Mouse (Mus musculus) spleen, postnatal 36 days (tissue): ENCODE results near the gene Epop.
"Not testable (repeated sequence)": the region's sequence is repeated elsewhere in the genome, so short reads cannot be mapped to it uniquely, and the experiment has no call there.

Experiments used
- DNase-seq, 2 experiments: peaks; one replicate each; pipeline ENCODE4 v3.0.0; 2022; ENCODE audit warnings: low spot score in 2 of 2, mixed read lengths in 1 of 2

The Epop gene

DNA sequence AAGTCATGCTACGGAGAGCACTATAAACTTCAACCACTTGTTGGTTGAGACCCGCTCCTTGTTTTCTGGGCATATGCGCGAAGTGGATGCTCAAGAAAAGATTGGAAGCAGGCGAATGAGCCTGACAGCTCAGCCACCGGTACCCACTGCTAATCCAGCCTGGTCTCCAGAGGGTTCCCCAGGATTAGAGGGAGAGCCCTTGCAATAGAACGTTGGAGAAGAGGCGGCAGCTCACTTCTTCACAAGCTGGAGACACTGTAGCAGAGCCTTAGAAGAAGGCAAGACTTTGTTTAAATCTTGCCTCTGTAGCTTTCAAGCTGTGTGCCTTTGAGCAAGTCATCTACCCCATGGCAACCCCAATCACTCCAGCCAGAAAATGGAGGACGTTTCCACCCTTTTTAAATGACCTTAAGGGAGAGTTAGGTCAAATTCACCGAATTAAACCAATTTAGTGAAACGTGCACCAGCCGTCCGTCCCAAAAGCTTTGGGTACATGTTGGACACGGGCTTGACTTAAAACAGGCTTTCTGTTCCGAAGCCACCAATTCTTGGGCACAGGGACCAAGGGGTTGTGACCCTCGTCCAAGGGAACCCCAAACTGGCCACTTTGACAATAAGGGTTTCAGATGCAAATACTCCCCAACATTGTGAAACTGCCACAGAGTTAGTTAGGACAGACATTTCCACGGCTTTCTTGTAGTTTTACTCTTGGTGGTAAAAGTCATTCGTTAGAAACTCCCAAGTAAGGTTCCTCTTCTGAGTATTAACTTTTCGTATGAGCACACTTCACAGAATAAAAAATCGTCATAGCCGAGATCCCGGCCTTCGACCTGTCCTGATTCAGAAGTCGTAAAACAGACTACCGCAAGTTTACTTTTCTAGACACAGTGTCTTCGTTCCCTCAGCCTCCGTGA is 31.5 kb upstream of the Epop start:
- DNase-seq = no peak

DNA sequence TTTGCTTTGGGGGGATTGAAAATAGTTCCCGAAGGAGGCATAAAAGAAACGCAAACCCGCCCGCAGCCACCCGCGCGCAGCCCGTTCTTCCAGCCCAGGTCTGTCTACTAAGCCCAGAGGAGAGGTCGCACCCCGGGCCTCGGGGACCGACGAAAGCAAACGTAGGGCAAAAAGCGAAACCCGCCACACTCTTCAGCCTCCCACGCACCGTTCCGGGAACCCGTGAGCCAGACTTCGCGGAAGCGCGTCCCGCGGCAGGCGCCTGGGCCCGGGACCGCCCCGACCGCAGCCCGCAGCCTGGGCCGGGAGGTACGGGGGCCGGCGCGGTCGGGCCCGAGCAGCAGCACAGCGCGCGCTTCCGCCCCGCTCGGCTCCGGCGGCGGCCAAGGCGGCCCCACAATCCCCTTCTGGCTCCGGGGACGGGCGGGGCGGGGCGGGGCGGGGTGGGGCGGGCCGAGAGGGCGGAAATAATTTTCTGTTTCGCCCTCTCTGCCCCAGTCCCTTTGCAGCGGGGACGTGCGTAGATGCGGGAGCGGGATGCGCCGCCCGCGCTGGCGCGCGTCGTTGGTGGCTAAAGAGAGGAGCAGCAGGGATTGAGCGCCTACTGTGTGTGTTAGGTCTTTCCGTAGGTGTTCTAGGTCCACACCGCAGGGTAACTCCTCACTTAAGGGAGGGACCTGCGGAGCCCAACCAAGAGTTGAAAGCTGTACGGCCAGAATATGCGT is 30.6 kb upstream of the Epop start:
- peak; percentile 82 to 84 for DNase-seq

DNA sequence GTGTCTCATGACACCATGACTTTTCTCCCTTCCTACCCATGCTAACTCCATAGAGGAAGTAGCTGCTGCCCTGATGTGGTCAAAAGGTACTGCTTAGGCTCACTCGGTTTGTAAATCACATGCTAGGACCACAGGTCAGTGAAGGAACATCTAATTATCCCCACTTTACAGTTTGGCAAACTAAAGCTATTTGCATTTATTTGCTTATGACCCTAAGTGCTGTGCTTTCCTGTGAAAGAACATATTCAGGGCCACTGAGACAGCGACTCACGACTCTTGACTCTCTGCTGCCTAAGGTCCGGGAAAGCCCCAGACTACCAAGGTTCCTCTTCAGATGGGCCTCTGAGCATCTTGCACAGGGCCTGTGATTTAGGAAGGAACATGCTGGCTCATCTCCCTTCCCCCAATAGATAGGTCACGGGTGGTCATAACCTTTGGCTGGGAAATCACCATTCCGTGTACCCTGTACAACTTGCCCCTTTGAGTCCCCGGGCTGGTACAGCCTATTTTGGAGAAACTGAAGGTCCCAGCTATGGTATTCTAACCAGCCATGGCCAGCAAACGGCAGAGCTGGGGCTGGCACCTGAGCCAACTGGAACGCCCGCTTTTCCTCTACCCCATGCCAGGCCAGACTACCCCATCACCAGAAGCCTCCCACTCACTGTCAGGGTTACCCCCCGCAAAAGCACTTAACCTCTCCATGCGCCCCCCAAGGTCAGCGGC is 29.9 kb upstream of the Epop start:
- peak; percentile 87 to 88 for DNase-seq

DNA sequence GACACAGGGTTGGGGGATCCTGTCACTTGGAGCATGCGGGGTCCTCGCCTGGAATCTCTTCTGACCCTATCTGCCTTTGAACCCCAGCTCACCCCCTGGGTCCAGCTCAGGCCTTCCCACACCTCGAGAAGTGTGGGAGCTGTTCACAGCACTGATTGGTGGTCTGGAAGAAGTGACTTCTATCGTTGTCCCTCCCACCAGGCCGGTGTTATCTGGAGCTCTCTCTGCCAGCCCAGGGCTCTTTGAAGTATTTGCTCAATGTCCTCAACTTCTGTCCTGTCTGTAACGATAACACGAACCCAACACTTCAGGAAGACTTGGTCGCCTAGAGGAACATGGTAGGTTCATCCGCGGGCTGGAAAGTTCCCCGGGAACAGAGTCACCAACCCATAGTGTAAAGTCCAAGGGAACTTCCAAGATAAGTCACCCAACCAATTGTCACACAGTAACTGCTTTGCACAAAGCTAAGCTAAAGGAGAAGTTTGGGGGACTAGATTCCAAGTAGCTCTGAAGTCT is 29.3 kb upstream of the Epop start:
- no peak for DNase-seq

DNA sequence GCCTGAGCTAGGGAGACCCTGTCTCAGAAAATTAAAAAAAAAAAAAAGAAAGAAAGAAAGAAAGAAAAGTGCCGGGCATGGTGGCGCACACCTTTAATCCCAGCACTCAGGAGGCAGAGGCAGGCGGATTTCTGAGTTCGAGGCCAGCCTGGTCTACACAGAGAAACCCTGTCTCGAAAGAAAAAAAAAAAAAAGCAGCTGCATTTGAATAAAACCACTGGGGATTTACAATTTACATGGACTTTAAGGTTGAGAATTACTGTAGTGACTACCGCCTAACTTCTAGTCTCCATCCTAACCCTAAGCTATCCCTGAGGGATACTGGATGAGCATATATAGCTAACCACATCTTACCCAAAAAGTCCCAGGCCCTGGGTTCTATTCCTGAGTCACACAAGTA is 28.5 kb upstream of the Epop start:
- not testable (repeated sequence) for DNase-seq

DNA sequence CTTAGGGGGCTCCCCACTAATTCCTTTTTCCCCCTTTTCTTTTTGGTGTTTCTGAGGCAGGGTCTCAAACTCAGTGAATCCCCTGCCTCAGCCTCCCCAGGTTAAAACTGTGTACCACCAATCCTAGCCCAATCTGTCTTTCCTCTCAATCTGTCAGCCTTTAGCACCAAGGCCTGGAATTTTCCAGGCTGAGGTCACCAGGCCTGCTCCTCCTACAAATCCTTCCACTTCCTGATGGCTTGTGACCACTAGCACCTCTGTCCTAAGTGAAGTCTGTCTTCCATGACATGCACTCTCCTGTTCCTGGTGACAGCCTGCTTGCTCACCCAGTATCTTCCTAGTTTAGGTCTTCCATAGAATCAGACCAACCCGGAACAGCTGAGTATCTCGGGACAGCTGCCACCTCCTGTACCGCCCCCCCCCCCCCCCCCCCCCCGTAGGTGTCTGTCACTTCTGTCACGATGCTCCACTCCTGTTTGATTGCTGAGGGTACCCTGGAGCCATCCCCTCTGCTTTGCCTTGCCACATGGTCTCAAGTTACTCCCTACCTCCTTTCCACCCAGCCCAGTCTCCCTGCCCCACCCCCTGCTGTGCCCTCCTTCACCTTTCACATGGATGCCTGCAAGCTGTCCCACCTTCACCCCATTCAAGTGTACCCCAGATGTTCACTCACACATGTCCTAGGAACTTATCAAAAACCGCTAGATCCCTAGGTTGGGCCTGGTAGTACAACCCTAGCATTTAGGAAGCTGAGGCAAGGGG is 27.9 kb upstream of the Epop start:
- DNase-seq = no peak

DNA sequence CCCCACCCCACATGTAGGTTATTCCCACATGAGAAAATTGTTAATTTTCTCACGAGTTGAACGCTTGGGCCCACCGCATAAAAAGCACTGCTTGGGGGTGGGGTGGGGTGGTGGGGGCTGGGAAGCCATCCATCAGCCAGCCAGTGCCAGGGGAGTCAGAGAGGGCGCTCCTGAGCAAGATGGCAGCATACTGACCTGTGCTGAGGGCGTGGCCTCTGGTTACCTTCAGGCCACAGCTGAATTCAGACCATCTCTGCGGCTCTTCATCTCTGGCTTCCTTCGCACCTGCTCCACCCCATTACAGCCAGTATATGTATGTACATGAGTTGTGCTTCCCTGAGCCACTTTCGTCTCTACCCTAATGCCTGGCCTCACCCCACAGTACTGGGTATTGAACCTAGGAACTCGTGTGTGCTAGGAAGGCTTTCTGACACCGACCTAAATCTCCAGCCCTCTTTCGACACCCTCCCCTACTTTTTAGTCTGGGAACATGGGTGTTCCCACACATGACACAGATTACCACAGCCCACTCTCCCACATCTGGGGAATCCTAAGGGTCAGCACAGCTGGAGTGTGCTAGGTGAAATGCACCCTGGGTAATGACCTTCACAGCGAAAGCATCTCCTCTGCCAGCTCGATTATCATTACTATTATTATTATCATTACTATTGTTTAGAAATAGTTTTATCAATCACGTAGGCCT is 26.9 kb upstream of the Epop start:
- no peak for DNase-seq

DNA sequence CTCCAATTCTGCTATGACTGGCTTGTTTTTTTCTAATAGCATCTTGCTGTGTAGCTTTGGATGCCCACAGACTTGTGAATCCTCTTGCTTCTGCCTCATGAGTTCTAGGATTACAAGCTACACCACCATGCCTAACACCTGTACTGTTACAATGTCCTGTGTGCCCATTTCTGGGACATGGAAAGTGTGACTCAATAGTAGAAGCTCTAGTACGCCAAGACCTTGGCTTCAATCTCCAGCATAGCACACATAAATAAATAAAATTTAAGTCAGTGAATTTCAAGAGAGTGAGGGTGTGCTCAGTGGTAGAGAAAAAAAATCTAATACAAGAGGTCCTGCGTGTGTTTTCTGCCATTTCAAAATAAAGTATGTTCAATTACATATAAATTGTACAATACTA is 24.7 kb upstream of the Epop start:
- DNase-seq = no peak

DNA sequence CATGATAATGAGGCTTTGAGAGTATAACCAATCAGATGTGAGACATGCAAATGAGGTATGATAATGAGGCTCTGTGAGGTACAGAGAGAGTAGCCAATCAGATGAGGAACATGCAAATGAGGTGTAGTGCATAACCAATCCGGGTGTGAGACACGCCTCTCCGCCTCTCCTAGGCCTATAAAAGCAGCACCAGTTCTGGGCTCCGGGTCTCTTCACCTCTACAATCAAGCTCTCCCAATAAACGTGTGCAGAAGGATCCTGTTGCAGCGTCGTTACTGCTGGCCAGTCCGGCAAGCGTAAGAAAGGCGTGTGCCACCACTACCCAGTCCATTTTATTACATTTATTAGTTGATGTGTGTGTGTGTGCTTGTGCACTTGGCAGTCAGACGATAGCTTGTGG is 23.9 kb upstream of the Epop start:
- not testable (repeated sequence) for DNase-seq

DNA sequence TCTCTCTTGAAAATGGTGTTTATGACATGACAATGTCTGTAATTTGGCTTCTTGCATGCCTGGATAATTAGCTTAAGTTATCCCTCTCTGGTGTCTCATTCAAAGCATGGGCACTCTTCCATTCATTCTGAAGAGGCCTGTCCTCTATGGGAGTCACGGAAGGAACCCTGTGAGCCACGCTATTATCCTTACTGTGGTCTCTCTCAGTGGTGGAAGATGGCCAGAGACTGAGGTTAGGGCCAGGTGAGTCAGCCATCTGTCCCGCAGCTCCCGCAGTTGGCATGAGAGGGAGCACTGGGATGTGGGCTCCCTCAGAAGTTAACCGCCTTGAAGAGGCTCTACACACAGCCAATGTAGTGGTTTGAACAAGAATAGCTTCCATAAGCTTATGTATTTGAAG is 20.8 kb upstream of the Epop start:
- no peak for DNase-seq

DNA sequence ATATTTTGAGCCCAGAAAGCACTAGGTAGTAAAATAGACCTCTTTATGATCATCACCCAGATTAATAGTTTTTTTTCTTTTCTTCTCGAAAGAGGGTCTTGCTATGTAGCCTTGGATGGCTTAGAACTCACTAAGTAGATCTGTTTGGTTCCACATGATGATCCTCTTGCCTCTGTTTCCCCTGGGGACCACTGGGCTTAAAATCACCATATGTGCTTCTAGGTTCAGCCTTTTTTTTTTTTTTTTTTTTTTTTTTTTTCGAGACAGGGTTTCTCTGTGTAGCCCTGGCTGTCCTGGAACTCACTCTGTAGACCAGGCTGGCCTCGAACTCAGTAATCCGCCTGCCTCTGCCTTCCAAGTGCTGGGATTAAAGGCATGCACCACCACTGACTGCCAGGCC is 19.0 kb upstream of the Epop start:
- not testable (repeated sequence) for DNase-seq

DNA sequence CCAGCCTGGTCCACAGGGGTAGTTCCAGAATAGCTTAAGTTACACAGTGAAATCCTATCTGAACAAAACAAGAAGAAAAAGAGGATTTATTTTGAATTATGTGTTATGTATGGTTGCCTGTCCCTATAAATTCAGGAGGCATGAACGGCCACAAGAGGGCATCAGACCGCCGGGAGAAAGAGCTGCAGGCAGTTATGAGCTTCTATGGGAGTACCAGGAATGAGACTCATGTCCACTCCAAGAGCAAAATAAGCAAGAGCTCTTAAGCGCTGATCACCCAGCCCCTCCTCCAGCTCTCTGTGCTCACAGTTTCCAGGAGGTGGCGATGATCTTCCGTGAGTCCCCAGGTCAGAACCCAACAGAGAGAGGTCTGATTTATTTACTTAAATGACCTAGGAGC is 15.3 kb upstream of the Epop start:
- DNase-seq = peak; percentile 67 to 74

DNA sequence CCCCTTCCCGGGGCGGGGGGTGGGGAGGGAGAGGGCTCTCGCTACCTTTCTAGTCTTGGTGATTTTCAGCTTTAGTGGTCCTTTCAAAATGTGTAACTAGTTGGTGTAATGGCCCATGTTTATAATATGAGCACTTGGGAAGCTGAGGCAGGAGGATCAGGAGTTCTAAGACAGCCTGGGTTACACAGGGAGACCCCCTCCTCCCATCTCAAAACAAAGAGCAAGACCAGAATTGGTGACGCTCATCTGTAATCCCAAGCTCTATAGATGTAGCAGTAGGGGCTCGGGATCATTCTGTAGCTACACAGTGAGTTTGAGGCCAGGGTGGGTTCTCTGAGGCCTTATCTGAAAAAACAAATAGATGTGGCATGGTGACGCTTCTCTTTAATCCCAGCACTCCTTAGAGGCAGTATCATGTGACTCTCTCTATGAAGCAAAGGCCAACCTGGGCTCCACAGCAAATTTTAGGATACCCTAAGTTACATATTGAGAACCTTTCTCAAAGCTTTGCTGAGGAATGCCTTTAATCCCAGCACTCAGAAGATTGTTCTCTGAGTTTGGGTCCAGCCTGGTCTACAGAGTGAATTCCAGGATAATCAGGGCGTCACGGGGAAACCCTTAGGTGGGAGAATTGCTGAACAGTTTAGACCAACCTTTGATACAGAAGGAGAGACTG is 14.0 kb upstream of the Epop start:
- no peak for DNase-seq

DNA sequence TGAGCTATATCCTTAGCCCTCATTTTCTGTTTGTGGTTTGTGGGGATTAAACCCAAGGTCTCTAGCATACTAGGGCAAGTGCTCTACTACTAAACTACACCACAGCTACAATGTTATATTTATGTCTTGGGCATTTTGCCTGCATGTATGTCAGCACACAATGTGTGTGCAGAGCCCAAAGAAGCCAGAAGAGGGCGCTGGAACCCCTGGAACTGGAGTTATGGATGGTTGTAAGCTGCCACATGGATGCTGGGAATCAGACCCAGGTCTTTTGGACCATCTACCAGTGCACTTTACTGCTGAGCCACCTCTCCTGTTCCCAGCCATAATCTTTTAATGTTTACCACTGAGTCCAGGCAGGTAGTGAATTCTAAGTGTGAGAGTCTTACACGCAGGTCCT is 13.2 kb upstream of the Epop start:
- no peak for DNase-seq

DNA sequence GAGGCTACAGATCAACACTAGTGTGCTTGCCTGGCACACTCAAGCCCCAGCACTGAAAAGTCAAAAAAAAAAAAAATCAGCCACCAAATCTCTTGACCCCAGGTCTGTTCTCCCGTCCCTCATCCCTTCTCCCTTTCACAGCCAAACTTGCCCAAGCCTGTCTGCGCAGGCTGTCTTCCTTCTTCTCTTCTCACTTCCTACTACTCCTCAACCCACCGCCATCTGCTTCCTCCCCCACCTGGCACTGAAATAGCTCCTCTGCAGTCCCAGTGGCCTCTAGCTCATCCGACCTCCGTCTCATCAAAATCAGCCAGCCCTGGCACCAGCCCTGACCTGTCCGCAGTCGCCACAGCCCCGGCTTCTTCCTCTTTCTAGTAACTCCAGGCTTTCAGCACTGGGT is 12.2 kb upstream of the Epop start:
- DNase-seq = peak in 1 of 2 experiments; percentile 17

DNA sequence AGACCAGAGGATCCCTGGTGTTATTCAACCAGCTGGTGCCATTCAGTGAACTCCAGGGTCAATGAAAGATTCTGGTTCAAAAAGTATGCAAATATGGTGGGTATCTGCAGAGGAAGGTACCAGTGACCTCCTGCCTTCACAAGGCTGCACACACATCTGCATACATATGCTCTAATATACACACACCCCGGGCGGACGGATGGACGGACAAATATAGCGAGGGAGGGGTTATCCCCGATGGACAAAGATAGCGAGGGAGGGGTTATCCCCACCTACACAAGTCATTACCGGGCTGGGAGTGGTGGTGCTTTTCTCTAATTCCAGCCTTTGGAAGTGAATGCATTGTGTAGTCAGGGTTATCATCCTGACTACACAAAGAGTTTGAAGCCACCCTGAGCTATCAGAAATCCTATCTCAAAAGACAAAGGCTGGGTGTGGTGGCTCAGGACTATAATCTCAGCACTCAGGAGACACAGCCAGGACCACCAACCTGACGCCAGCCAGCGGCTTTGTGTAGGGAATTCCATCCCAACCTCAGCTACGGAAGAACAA is 6.0 kb upstream of the Epop start:
- no peak for DNase-seq

DNA sequence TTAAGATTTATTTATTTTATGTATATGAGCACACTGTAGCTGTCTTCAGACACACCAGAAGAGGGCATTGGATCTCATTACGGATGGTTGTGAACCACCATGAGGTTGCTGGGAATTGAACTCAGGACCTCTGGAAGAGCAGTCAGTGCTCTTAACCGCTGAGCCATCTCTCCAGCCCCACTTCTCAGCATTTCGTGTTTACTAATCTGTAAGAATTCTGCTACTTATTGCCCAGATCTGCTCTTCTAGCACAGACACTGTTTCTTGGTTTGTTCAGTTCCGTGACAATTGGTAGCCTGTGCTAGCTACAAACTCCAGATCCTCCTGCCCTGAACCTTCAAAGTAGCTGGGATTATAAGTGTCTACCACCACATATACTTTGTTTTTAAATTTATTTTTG is 2.9 kb upstream of the Epop start:
- not testable (repeated sequence) for DNase-seq

DNA sequence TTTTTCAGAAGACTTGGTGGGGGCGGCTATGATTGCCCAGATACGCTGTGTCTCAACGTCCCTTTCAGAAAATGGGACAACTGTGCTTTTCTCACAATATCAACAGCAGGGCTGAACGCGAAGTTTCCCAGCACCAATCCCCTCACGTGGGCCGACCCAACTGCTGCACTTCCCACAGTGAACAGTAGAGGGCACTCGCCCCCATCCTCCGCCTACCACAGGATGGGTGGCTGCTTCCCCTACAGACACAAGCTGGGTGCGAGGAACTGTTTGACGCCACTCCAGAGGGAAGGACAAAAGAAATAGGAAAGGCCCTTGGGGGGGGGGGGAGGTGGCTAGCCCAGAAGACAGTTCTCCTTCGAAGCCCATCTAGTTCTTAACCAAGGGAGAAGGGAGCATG is 2.4 kb upstream of the Epop start:
- peak; percentile 66 to 77 for DNase-seq

DNA sequence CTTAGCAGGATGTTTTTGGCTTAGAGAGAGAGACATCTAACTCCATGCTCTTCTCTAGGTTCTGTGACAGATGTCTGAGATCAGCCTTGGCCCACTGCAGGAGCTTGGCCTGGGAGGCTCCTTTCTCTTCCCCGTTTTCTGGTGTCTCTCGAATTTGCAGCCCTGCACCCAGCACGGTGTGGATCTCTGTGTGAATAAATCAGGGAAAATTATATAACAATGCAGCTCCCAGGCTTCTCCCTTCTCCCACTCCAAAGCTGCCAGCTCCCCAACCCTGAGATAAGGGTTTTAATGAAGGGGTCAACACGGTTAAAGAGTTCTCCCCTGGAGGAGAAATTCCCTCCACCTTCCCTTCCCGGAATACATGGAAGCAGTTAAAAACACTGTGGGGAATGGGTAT is 2.0 kb upstream of the Epop start:
- no peak for DNase-seq

DNA sequence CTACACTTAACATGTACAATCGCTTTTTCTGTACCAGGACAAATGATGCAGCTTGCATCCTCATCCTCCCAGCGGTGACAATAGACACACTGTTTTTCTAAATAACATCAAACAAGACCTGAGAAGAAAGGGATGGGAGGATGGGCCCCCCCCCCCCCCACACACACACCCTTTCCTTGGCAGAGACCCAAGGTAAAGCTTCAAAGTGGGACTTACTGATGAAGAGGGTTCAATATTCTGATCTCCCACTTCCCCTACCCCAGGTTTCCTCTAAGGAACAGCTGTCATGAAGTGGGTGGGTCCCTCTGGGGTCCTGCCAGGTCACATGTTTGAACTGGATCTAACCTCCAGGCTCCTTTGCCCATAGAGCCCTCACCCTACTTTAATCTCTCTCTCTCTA is 1.5 kb upstream of the Epop start:
- no peak for DNase-seq
